ENCODE assay signal across 12 mouse cellular contexts in the genomic region with DNA sequence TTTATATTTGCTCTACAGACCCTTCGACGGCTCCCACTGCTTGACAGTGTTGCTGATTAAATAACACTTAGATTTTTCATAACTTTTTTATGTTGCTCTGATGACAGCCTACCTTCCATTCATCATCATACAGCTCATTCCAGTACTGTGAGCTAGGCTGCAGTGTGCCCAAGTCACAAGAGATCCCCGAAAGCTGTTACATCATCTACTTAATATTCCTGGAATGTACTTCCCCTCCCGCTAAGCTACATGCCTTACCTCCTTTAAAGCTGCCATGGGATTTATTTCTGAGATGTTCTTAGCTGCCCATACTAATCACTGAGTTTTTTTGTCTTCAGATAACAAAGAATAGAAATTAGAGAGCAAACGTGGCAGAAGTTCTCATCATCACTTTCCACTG. TPM values are rescaled to one million over a fixed set of nuclear protein-coding genes. Genes with fewer than 3 reads are reported as not detected.
DNase-seq lines count a peak whose midpoint lies in the region; ATAC-seq and TF ChIP-seq lines count a peak whose summit lies in the region.
"Had no signal": no experiment of that assay in that cellular context is flagged by ENCODE, and none has a peak within 500 bp of the region (broad histone marks: within the 10 kb centered on the region; RNA-seq: fewer than 3 reads in every experiment).

No protein-coding gene starts in this region.

- DNase-seq in heart, postnatal 25 days (ENCODE audit: low spot score): no peak
- no peak for DNase-seq in lung, postnatal 14 days
- peak; percentile 37 for DNase-seq in brain, embryonic 14.5 days (ENCODE audit: low read depth)
- no peak for DNase-seq in right cerebral cortex, postnatal 14 days
- no peak for DNase-seq in gastrocnemius, postnatal 10 days
- DNase-seq: cerebellum, adult 9-10 months had no signal

- H3K27ac ChIP-seq in heart, embryonic 13.5 days (replicated peaks): peak overlapping the region; percentile 25; the same call in 1 of the 2 replicates
- H3K27ac ChIP-seq in lung, embryonic 15.5 days: 0 out of 2 replicates have a peak overlapping the region, but pooled peaks have one; percentile 26
- H3K27ac ChIP-seq: embryonic facial prominence, embryonic 13.5 days; hindbrain, embryonic 12.5 days had no signal

- no peaks in the 10 kb centered on the region for H3K79me2 ChIP-seq in myocyte (ENCODE audit: control insufficient read depth, insufficient read depth)

- no peak overlapping the region for H3ac ChIP-seq in myocyte (ENCODE audit: control insufficient read depth, insufficient read length)

- TF ChIP-seq POLR2A in brain, embryonic 14.5 days (IDR thresholded peaks at IDR 0.05; ENCODE audit: borderline replicate concordance, extremely low read depth, insufficient read depth, insufficient read length, poor library complexity, severe bottlenecking): no peak
- TF ChIP-seq POLR2A in myocyte (IDR thresholded peaks at IDR 0.05; ENCODE audit: insufficient read length, low read depth): no peak

- no peak for TF ChIP-seq CTCF in brain, embryonic 14.5 days (IDR thresholded peaks at IDR 0.05; ENCODE audit: borderline replicate concordance, extremely low read depth, insufficient read depth, insufficient read length)

- H3K4me2 ChIP-seq in heart, embryonic 13.5 days: no peak overlapping the region
- H3K4me2 ChIP-seq in lung, embryonic 15.5 days: no peak overlapping the region
- H3K4me2 ChIP-seq in myocyte (ENCODE audit: low read depth): peak overlapping the region; percentile 72
- H3K4me2 ChIP-seq: embryonic facial prominence, embryonic 13.5 days; hindbrain, embryonic 12.5 days had no signal

- peaks cover 5% of the 10 kb centered on the region; the same call in 1 of the 2 replicates for H3K9me3 ChIP-seq in heart, embryonic 13.5 days
- H3K9me3 ChIP-seq in lung, embryonic 15.5 days: no peaks in the 10 kb centered on the region; the same call in 1 of the 2 replicates

- H3K4me3 ChIP-seq in heart, embryonic 13.5 days: no peak overlapping the region
- no peak overlapping the region for H3K4me3 ChIP-seq in lung, embryonic 15.5 days
- H3K4me3 ChIP-seq in myocyte: no peak overlapping the region
- H3K4me3 ChIP-seq: embryonic facial prominence, embryonic 13.5 days; hindbrain, embryonic 12.5 days had no signal

- intact Hi-C loops in heart, postnatal 25 days (cut with DNase I): no loop called here

- no peaks in the 10 kb centered on the region for H3K36me3 ChIP-seq in heart, embryonic 13.5 days
- H3K36me3 ChIP-seq in lung, embryonic 15.5 days: no peaks in the 10 kb centered on the region
- no peaks in the 10 kb centered on the region for H3K36me3 ChIP-seq in myocyte (ENCODE audit: control insufficient read depth, insufficient read depth)
- H3K36me3 ChIP-seq: embryonic facial prominence, embryonic 13.5 days; hindbrain, embryonic 12.5 days had no signal

- ATAC-seq in heart, embryonic 13.5 days (ENCODE audit: extremely low read depth, insufficient number of reproducible peaks, low FRiP score, low TSS enrichment): 0 out of 2 replicates have a peak, but pooled peaks have one; percentile 19
- peak; percentile 75; the same call in 1 of the 2 replicates for ATAC-seq in lung, embryonic 15.5 days (ENCODE audit: borderline replicate concordance, extremely low read depth, low FRiP score, low TSS enrichment)

- H3K4me1 ChIP-seq in heart, embryonic 13.5 days: peaks cover 15% of the 10 kb centered on the region; the same call in 1 of the 2 replicates
- peaks cover 9% of the 10 kb centered on the region; the same call in 1 of the 2 replicates for H3K4me1 ChIP-seq in lung, embryonic 15.5 days
- H3K4me1 ChIP-seq: embryonic facial prominence, embryonic 13.5 days; hindbrain, embryonic 12.5 days had no signal

- H3K27me3 ChIP-seq in heart, embryonic 13.5 days (replicated peaks): no peaks in the 10 kb centered on the region
- no peaks in the 10 kb centered on the region for H3K27me3 ChIP-seq in lung, embryonic 15.5 days
- H3K27me3 ChIP-seq in myocyte (ENCODE audit: control insufficient read depth, insufficient read depth, insufficient read length): no peaks in the 10 kb centered on the region
- H3K27me3 ChIP-seq: embryonic facial prominence, embryonic 13.5 days; hindbrain, embryonic 12.5 days had no signal

- H3K9ac ChIP-seq in heart, embryonic 13.5 days: no peak overlapping the region
- no peak overlapping the region for H3K9ac ChIP-seq in lung, embryonic 15.5 days
- H3K9ac ChIP-seq: embryonic facial prominence, embryonic 13.5 days; hindbrain, embryonic 12.5 days had no signal

- 44% methylated on average over 5 of the region's 5 CpGs for WGBS in heart, embryonic 13.5 days
- WGBS in lung, embryonic 15.5 days: 25% methylated on average over 5 of the region's 5 CpGs

TF ChIP-seq in myocyte, 11 proteins besides CTCF, POLR2A, EP300 and RAD21:
- TF ChIP-seq MYOG (IDR thresholded peaks at IDR 0.05; ENCODE audit: control insufficient read depth in 1 of 3, insufficient read depth in 1 of 3, insufficient read length in 2 of 3, low read depth in 2 of 3) (no peak), SRF (IDR thresholded peaks at IDR 0.05; ENCODE audit: control insufficient read depth, insufficient read length, low read depth) (no peak), REST (IDR thresholded peaks at IDR 0.05; ENCODE audit: insufficient read depth, insufficient read length) (no peak), CEBPB (IDR thresholded peaks at IDR 0.05; ENCODE audit: insufficient read depth, poor library complexity, severe bottlenecking) (0 out of 2 replicates have a peak, but pooled peaks have one; percentile 26)

RNA-seq across cellular contexts. Expression of a gene that starts 19.4 kb away (rescaled TPM):
- polyA plus RNA-seq in heart, embryonic 13.5 days (2015; fragmentation: Nextera tagmentation; extraction: Ambion mirVana): 166 and 204 TPM in 2 replicates
- 1,000 to 10,000 TPM; 2,092 to 2,205 TPM for total RNA-seq in heart, postnatal 25 days (2021)
- 5.4 and 6.0 TPM in 2 replicates for polyA plus RNA-seq in lung, embryonic 15.5 days (2015; fragmentation: Nextera tagmentation; extraction: Ambion mirVana)
- polyA plus RNA-seq in brain, embryonic 14.5 days (2012; rRNA removed): 0.16 and 0.25 TPM in 2 replicates
- 134 TPM for polyA plus RNA-seq in myocyte (2012; fragmentation: generic; extraction: Trizol)
- 100 to 1,000 TPM; 268 to 314 TPM for total RNA-seq in gastrocnemius, postnatal 10 days (2021)
- total RNA-seq: left cerebral cortex, postnatal 14 days had no signal

Comparison
In these comparisons a context has a peak if more than half of its experiments do, and no peak if none do; other contexts are left out.
1. RNA of a gene that starts 19.4 kb away (polyA plus RNA-seq): 166 to 204 TPM in heart, embryonic 13.5 days and 134 TPM in myocyte (single experiment); 5.4 to 6.0 TPM in lung, embryonic 15.5 days and 0.16 to 0.25 TPM in brain, embryonic 14.5 days; every median in the first group is over 10 times any median in the second.